Mouse (Mus musculus) kidney, postnatal 10 days (tissue): ENCODE measurements at regions not wholly inside any gene's neighbourhood (a gene's known extent, or its start where the extent isn't known, plus 50 kb on each side); places are given as distances from the start of the nearest gene placed in this dataset.

ENCODE experiments used
- DNase-seq: peaks from one replicate; pipeline ENCODE4 v3.0.0; 2021; ENCODE audit warnings: mixed read lengths

DNA sequence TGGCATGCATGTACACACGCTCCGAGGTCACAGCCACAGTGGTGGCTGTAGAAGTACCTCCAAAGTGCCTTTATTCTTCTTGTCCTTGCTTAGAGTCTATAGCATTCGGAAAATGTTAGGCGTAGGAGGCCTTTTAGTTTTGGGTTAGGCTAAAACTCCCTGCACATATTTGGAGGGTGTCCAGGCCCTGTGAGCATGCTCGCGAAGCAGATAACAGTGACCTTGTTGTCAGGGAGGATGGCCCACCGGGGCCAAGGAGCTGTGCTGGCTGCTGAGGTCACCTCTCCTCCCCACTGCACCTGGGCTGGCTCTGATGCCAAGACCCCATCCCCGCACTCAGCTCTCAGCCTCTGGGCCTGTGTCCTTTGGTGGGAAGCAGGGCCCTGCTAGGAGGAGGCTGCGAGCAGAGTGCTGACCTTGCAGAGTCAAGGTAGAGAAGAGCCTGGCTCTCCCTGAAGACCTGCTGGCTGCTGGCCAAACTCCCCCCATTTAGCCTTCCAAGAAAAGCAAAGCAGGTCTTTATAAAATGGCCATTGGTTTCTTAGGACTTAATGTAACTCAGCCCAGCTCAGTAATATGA, 186.9 kb downstream of the Tdh start:
- DNase-seq = peak; percentile 52
